Mouse (Mus musculus): ENCODE measurements around the gene Lmx1a.

The Lmx1a gene

DNA sequence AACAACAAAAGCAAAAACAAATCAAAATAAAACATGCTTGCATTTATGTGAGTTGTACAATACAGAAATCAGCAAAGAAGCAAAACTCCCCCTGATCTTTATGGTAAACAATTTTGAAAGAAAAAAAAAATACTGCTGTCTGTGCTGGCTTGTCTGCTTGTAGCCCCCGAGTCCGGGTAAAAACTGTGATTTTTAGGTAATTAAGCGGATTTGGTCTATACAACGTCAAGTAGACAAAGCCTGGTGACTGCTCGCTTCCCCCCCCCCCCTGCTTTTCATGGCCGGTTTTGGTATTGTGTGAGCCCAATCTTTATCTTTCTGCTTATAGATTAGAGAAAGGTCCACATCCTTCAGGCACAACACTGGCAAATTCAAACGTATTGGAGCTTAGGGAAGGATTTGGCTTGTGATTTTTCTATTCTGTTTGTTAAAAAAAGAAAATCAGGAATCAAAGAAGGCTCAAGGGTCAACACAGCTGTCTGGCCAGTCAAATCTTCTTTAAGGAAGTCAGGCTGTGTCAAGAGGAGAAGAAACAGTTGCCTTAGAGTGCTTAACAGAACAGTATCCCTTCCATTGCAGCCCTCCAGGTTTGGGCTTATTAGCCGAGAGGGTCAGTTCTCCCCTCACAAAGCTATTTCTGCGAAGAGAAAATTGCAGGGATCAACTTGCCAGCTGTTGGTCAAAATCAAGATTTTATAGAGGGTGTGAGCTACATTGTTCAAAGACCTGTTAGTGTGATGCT, 4.6 kb downstream of the Lmx1a start:
- in situ Hi-C loops (cut with MboI; ENCODE audit: unreplicated experiment in 2 of 2) = no loop called here

DNA sequence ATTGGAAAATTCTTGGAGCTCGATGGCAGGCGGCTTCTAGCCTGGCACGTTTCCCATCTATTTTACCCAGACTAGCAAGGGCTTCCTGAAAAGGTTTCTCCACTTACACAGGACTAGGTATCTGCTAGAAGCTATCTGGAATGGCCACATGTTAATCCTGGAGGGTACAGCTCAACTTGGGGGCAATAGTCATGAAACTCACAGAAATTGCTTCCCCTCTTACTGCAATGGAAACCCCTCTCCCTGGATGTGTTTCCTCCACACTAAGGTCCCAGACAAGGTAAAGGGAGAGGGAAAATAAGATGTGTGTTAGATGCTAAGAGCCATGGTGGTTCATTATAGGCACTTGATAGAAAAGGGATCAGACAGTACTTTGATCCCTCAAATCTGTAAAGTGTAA, 5.7 kb downstream of the Lmx1a start:
- in situ Hi-C loops (cut with MboI; ENCODE audit: unreplicated experiment in 2 of 2) = no loop called here

DNA sequence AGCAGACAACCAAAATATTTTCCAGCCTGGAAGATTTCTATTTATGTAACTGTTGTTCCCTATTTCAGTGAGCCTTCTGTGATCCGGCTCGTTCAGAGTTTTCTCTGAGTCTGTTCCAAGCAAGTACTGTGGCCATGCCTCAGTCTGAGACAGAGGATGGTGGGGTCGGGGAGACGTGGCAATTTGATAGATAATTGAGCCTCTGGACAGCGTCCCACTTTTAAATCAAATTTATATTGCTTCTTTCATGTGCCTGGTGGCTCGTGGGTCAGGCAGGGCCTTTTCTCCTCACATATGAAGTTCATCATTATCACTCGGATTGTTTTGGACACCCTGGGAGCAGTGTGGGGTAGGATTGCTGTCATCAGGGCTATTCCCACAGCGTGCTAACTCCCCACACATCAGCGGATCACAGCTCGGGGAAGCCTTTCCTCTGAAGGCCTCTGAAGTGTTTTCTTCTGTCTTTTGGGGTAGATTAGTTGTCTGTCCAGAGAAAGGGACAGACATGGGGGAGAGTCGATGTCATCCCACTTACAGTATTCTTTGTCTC, 6.9 kb downstream of the Lmx1a start:
- in situ Hi-C loops (cut with MboI; ENCODE audit: unreplicated experiment in 2 of 2) = no loop called here

DNA sequence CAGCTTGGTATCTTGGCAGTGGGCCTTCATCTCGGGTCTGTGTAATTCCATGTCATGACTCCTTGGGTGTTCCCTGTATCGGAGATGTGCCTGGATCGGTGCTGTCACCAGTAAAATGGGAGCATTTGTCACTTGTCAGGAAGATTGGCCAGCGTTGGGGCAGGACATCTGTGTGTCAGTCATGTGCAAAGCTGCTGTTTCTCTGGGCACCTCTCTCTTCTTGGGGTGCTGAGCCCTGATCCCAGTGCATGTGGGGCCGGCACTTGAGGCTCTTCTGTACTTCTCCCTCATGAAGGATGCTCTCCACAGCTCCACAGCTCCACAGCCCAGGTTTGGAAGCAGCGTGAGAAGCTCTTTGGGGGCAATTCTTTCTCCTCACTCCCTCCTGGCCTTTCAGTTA, 10.7 kb downstream of the Lmx1a start:
- in situ Hi-C loops (cut with MboI; ENCODE audit: unreplicated experiment in 2 of 2) = no loop called here

DNA sequence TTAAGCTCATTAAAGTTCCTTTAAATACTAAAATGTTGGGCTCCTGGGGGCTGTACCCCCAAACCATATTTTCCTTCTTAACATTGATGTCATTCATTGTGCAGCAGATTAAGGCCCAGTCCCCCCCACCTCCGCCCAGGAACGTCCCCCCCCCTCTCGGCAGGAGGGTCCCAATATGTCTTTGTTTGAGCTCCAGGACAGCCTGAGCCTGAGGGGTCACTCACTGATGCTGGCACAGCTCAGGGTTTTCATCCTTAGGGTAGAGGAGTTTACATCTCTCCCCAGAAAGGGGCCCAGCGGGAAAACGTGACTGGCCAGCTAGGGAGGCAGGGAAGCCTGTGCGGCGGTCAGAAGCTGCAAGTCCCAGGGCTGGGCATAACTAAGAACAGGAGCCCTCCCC, 11.2 kb downstream of the Lmx1a start:
- in situ Hi-C loops (cut with MboI; ENCODE audit: unreplicated experiment in 2 of 2) = no loop called here

DNA sequence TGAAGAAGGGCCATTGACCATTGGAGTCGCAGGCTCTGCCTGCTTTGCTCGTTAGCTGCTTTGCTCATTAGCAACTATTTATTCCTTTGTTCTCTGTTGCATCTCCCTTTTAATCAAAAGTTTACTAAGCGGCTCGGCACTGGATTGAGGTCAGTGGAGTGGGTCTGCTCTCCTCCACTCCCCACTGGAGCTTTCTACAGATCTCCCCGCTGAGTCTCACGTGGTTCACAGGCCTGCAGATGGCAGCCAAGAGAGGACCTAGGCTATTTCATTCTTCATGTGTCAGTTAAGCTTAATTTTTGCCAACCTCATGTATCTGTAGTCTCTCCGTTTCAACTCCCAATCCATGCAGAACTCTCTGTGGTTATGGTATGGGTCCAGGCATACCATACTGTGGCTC, 16.5 kb downstream of the Lmx1a start:
- in situ Hi-C loops (cut with MboI; ENCODE audit: unreplicated experiment in 2 of 2) = no loop called here

DNA sequence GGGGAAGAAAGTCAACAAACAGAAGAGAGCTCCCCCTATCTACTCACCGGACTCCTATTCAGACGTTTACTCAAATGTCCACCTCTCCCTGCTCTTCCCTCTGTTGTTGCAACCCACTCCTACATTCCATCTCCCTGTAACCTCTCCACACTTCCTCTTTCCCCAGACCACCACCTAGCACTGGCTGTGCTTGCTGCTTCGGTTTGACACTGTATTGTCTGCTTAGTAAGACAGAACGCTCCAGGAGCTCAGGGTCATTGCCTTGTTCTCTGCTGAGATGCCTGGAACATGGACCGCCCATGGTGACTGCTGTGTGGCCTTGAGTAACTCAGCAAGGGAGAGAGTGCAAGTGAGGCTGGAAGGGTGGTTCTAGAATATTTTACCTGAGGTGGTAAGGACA, 19.7 kb downstream of the Lmx1a start:
- in situ Hi-C loops (cut with MboI; ENCODE audit: unreplicated experiment in 2 of 2) = no loop called here

DNA sequence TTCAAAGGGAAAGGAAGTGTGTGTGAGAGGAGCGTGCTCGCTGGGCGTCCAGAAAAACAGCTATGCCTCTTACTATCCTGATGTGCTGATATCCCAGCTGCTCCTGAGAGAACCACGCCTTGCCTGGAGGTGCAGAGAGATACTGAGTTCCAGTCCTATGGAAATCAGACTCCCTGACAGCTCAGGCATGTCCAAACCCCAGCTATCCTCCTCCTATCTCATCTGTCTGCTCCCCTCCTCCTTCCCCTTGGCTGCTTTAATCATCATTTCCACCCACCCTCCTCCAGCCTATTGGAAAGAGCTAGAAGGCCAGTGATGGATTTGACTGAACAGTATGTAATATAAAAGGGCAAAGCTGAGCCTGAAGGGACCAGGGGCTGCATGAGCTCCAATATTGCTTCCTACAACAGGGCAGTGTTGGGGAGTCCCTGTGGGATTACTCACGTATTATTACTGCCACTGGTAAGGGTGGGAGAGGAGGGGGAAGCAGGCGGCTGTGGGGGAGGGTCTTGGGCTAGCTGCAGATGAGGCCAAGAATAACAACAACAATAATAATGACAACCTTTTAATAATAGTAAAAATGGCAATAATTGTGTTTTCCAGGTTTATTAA, 26.8 kb downstream of the Lmx1a start:
- in situ Hi-C loops (cut with MboI; ENCODE audit: unreplicated experiment in 2 of 2) = no loop called here

DNA sequence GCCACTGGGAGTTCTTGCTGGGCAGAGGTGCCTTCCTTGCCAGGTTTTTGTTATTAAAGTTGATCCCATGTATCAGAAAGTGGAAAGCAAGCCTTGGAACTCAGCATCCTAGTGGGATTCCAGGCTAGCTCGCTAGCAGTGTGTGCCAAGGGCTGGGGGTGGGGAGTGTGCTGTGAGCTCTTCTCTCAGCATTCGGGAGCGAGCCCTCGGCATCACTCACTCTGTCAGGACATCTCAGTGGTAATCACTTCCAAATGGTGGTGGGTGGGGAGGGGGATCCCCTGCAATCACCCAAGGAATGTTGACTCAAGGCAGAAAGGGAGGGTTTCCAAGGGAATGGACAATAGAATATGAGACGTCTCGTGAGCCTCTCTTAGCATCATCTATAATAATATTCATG, 45.4 kb downstream of the Lmx1a start:
- in situ Hi-C loops (cut with MboI; ENCODE audit: unreplicated experiment in 2 of 2) = no loop called here

DNA sequence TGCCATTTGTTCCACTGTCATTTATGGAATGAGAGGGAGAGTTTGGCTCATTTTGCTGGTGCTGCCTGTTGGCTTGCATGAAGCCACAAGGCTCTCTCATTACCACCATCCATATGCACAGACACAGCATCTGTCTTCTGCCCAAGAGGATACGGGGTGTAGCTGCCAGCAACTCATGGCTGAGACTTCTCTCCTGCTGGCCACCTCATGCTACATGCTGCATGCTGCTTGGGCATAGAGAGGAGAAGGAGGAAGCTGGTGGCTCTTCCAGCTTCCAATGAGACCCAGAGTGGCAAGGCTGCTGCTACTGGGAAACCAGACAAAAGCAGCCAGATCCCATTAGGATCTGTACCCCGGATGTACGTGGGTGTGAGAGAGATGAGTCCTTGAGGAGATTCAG, 47.8 kb downstream of the Lmx1a start:
- in situ Hi-C loops (cut with MboI; ENCODE audit: unreplicated experiment in 2 of 2) = no loop called here

DNA sequence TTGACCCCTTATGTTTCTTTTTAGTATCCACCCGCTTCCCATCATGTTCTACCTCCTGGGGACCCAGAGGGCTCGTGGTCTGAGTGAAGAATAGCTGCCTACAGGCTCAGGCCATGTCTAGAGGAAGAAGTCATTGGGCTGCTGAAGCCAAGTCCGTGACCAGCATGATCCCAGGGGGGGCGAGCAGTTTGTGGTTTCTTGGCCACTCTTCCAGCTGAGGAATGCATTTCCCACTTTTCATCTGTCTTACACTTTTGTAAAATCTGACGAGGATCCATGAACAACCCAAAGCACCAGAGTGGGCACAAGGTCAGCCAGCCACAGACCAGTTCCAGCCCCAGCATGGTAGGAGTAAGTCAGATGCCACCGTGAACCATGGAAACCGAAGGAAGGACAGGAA, 50.2 kb downstream of the Lmx1a start:
- in situ Hi-C loops (cut with MboI; ENCODE audit: unreplicated experiment in 2 of 2) = no loop called here

DNA sequence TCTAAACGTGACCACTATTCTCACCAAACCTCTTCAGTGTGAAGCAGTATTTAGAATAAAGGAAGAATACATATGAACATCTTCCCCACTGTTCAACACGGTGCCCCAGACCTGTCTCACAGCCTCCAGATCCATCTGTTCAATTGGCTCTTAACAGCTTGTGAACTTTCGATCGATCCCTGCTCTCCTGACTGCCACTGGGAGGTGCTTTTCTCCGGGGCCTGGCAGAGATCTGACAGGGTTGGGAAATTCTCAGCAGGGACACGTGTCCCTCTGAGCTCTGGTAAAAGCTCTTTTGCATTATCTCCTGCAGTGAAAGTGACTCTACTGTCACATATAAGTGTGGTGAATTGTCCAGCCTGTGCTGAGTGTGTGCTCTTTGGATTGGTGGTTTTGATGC, 57.6 kb downstream of the Lmx1a start:
- in situ Hi-C loops (cut with MboI; ENCODE audit: unreplicated experiment in 2 of 2) = no loop called here

DNA sequence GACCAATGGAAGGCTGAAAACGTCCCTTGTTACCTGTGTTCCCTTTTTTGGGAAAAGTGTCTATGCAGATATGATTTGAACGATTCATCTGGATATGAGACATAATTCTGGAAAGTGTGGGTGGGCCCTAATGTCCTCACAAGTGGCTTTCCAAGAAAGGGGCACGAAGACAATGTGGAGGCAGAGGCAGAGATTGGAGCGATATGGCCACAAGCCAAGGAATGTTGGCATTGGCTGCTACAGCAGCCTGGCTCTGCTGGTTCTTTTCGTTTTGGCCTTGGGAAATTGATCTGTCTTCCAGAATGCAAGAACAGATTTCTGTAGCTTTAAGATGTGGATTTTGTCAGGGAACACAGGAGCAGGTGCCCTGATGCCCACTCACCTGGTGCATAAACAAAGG, 63.6 kb downstream of the Lmx1a start:
- in situ Hi-C loops (cut with MboI; ENCODE audit: unreplicated experiment in 2 of 2) = no loop called here

DNA sequence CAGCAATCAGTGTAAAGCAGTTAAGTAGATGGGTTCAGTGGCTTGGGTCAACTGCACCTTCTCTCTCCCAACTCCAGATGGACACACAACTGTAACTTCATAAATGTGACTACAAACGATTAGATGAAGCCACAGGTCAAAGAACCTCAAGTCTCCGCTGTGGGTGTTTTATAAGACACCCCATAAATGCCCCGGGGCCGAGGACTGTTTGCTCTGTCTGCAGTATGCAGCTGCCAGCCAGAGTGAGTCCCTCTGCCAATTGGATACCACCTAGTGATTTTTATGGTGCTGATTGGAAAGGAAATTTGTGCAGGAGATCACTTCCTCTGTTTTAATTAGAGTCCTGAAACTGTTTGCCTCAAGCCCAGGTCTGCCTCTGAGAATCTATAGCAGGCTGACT, 65.0 kb downstream of the Lmx1a start:
- in situ Hi-C loops (cut with MboI; ENCODE audit: unreplicated experiment in 2 of 2) = no loop called here

DNA sequence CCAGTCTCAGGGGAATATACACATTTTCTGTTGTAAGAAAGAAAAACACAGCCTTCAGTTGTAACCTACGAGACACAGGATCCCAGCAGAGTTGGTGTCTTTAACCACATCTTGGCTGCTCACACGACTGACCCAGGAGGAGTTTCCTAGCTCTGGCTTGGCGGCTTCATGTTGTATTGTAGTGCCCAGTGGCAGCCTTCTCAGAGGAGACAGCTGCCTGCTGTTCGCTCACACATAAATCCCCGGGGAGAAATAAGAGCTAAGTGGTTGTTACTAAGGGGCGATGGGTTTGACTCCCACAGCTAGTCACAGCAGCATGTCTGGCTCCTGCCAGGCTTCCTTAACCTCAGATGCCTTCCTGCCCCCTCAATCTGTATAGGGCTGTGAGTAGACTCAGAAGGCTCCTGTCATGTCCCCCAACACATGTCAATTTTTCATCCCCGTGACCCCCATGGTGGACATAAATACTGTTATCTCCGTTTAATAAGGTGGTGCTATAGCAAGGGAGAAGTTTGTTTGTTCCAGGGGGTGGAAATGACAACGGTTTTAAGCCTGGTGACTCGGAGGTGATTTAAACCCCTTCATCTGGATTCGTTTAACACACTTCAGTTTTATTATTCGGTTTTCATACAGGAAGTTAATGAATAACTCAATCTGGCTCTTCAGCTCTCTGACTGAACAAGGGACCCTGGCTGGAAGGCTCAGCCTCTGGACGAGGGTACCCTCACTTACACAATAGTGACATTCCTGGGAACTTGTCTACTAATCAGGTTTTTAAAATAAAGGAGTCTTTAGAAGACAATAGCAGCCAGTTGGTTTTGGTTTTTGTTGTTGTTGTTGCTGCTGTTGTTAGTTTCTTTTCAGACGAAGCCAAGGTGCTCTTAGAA, 65.8 kb downstream of the Lmx1a start:
- in situ Hi-C loops (cut with MboI; ENCODE audit: unreplicated experiment in 2 of 2) = no loop called here

DNA sequence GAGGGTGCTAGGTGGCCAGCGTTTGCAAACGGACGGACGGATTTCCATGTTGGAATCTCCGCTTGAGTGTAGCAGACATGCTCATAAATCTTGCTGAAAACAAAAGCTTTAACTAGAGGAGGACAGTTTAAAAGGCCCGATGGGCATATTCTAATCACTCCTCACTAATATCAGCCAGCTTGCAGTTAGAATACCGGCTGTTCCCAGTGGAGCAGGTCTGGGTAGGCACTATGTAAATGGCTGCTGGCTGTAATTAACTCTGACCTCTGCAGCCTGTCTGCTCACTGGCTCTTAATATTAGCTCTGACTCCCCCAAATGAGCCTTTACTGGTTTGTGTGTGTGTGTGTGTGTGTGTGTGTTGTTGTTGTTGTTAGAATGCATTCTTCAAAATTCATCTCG, 69.2 kb downstream of the Lmx1a start:
- in situ Hi-C loops (cut with MboI; ENCODE audit: unreplicated experiment in 2 of 2) = no loop called here

DNA sequence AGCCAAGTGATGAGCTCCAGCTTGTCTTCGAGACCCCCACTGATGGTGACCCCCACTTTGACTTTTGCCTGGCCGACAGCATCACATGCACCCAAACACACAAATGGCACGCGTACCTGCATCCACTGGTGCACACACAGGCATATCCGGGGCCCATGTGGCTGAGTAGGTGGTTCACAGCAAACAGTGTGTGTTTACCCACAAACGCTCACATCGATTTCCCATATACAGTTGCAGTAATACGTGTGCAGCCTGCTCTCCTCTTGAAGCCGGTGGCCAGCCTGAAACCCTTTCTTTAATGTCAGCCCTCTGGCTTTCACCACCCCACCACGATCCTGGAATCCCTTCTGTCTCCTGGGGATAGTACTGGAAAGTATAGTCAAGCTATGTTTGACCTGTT, 71.3 kb downstream of the Lmx1a start:
- in situ Hi-C loops (cut with MboI; ENCODE audit: unreplicated experiment in 2 of 2) = no loop called here

DNA sequence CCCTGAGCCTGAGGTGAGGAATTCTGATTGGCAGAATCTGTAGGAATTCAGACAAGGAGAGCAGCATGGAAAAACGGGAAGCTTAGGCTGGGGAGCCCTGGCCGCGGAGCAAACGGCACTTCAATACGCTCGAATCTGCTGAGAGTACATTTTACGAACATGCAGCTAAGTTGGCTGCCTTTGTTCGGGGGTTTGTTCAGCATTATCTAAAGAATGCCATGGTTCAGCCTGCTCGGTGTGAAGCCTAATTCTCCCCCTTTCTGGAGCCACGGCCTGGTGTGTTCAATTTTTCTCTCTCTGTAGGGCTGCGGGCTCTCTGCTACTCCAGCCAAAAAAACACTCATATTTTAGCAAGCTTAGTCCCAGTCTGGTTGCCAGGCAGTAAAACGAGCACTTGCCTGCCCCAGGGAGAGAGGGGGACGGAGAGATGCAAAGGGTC, 72.8 kb downstream of the Lmx1a start:
- in situ Hi-C loops (cut with MboI; ENCODE audit: unreplicated experiment in 2 of 2) = no loop called here

DNA sequence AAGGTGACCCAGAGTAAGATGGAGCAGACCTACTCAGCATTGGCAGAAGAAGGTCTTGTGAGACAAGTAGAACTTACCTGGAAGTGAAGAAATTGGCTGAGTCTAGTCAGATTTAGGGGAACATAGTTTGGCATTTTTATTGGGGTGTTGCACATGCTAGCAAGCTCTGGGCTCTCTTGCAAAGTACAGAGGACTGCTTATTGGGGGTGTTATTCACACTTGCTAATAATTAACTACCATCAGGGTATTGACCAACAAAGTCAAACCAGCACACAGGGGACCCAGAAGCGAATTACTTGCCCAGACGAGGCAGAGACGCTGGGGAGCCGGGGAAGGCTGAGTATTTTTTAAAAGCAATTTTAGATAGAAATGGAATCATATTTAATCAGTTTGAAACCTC, 77.6 kb downstream of the Lmx1a start:
- in situ Hi-C loops (cut with MboI; ENCODE audit: unreplicated experiment in 2 of 2) = no loop called here

DNA sequence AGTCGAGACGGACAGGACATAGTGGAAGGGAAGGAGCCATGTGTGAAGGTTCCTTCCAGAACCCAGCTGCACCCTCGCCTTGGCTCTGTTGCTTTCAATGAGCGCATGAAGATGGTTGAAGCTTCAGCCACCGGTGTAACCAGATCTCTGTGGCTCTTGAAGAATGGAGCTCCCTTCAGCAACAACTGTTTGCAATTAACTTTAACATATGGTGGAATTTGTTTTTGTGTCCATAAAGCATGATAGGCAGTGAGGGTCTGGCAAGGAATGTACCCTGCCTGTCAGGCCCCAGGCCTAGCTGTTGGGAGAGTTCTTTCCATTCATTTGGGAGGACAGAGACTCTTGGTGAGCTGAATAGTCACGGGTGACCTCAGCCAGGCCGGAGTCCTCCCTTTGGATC, 81.4 kb downstream of the Lmx1a start:
- in situ Hi-C loops (cut with MboI; ENCODE audit: unreplicated experiment in 2 of 2) = no loop called here

DNA sequence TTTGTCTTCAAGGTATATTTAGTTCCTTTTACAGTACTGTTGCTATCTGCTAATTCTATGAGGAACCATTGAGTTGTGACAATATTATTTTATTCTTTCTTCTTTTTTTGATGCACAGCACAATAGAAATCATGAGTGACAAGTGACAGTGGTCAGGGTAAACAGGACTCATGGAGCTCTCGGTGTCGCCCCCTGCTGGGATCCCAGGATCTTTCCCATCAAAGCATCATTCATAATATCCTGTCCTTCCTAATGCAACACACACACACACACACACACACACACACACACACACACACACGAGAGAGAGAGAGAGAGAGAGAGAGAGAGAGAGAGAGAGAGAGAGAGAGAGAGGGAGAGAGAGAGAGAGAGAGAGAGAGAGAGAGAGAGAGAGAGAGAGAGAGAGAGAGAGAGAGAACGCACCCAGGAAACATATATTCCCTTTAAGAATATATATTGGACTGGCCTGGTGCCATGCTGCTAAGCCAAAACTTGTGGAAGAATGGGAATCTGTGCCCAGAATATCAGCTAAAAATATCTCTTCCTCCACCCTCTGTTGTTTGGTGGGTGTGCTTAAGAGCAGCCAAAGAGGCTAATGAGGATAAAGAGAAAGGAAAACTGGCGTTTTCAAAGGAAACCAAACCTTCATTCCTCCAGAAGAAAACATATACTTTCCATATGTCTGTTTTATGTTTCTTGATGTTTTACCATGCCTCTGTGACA, 90.9 kb downstream of the Lmx1a start:
- in situ Hi-C loops (cut with MboI; ENCODE audit: unreplicated experiment in 2 of 2) = no loop called here

All from v-Abl transformed pro-B cells (cell line).